Mouse (Mus musculus) hindbrain, postnatal 0 days (tissue): Measurements from ENCODE around the gene Brca2. TPM values are rescaled to one million over a fixed set of nuclear protein-coding genes. Genes with fewer than 3 reads are reported as not detected.
A peak's percentile ranks its signal among the peaks of the same experiment; 100 is the strongest.

Source experiments
- ATAC-seq: fragments of 200-750 bp; cut with Nextera tagmentation; 2 replicates; pipeline ENCODE4 v1.8.0; 2017; ENCODE audit warnings: mild to moderate bottlenecking, moderate TSS enrichment, moderate library complexity
- DNase-seq: peaks from one replicate; pipeline ENCODE4 v3.0.0-alpha.2; 2015; ENCODE audit warnings: low spot score
- H3K27ac ChIP-seq: fragments of 300-500 bp; sonication (generic); 2 replicates; pipeline ENCODE4 v1.5.1; 2014; ENCODE audit warnings: mild to moderate bottlenecking
- H3K27me3 ChIP-seq: fragments of 300-500 bp; sonication (generic); 2 replicates; pipeline ENCODE4 v1.6.1; 2014; ENCODE audit warnings: low read length, mixed read lengths; ENCODE audit not compliant: insufficient read depth
- H3K36me3 ChIP-seq: fragments of 300-500 bp; sonication (generic); 2 replicates; pipeline ENCODE4 v1.6.1; 2014; ENCODE audit warnings: low read length, mixed read lengths; ENCODE audit not compliant: insufficient read depth
- H3K4me1 ChIP-seq: fragments of 300-500 bp; sonication (generic); 2 replicates; pipeline ENCODE4 v1.6.1; 2014; ENCODE audit warnings: antibody characterized with exemption, low read length, mixed read lengths; ENCODE audit not compliant: insufficient read depth
- H3K4me2 ChIP-seq: fragments of 300-500 bp; sonication (generic); 2 replicates; pipeline ENCODE4 v1.6.1; 2014; ENCODE audit warnings: low read depth, mild to moderate bottlenecking, low read length, moderate library complexity, mixed read lengths
- H3K4me3 ChIP-seq: fragments of 300-500 bp; sonication (generic); 2 replicates; pipeline ENCODE4 v1.5.1; 2014; ENCODE audit warnings: low read length
- H3K9ac ChIP-seq: fragments of 300-500 bp; sonication (generic); replicated peaks from 2 replicates; pipeline ENCODE4 v1.6.1; 2014; ENCODE audit warnings: mild to moderate bottlenecking, low read length, moderate library complexity, mixed read lengths
- H3K9me3 ChIP-seq: fragments of 300-500 bp; sonication (generic); 2 replicates; pipeline ENCODE4 v1.6.1; 2016; ENCODE audit warnings: low read length, mixed read lengths
- CTCF ChIP-seq: IDR thresholded peaks from 2 replicates; pipeline ENCODE4 v1.5.1; 2016; ENCODE audit warnings: antibody characterized with exemption, control low read depth, low read depth
- WGBS: fragments of 180-500 bp; shearing (Covaris S2); extraction: QIAGEN DNeasy Blood & Tissue Kit; methylation state at CpG from one replicate; pipeline ENCODE4 v1.1.7; 2014; 5-methylcytosine and 5-hydroxymethylcytosine counted together
- polyA plus RNA-seq: library from polyadenylated mRNA; unstranded; fragments of >200 nt; fragmentation: Nextera tagmentation; extraction: Ambion mirVana; gene quantifications from 2 replicates; pipeline ENCODE4 v1.2.1, GENCODE M21; 2015
- total RNA-seq: library from RNA; depleted of rRNA; stranded (reverse); fragments of >200 nt; gene quantifications from 2 replicates; pipeline ENCODE4 v1.2.3, GENCODE M21; 2014

Gene Brca2
- total and polyA plus RNA-seq, 2 experiments from 2014 or later = 4.8 to 14.5 TPM

DNA sequence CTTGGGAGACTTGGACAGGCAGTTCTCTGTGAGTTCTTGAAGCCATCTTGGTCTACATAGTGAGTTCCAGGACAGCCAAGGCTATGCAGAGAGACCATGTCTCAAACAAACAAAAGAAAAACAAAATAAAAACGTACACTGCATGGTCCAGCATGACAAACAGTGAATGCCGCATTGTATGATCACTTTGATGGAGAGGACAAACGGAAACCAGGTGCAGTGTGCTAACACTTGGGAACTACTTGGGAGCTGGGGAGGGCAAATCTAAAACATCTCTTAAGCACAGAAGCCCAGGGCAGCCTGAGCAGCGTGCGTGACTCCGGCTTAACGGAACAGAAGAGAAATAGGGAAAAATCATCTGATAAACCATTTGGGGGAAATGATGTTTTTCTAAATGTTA, 74.7 kb downstream of the Brca2 start, which contains the start of gene N4bp2l1:
Gene N4bp2l1, minus strand, starts transcription at position 101 of the 400 bp plus-strand sequence.
- Histone ChIP-seq H3K4me1 (peaks cover 8% of the 10 kb centered on the region; the same call in 1 of the 2 replicates), H3K9me3 (no peaks in the 10 kb centered on the region), H3K9ac (no peak within 1 kb of the TSS), H3K27ac (no peak within 1 kb of the TSS), H3K4me2 (no peak within 1 kb of the TSS), H3K4me3 (no peak within 1 kb of the TSS), H3K27me3 (no peaks in the 10 kb centered on the region), H3K36me3 (no peaks in the 10 kb centered on the region)
- WGBS = 87% methylated on average over 7 of the region's 7 CpGs
- TF ChIP-seq CTCF = no peak
- ATAC-seq (no peak), DNase-seq (no peak)

DNA sequence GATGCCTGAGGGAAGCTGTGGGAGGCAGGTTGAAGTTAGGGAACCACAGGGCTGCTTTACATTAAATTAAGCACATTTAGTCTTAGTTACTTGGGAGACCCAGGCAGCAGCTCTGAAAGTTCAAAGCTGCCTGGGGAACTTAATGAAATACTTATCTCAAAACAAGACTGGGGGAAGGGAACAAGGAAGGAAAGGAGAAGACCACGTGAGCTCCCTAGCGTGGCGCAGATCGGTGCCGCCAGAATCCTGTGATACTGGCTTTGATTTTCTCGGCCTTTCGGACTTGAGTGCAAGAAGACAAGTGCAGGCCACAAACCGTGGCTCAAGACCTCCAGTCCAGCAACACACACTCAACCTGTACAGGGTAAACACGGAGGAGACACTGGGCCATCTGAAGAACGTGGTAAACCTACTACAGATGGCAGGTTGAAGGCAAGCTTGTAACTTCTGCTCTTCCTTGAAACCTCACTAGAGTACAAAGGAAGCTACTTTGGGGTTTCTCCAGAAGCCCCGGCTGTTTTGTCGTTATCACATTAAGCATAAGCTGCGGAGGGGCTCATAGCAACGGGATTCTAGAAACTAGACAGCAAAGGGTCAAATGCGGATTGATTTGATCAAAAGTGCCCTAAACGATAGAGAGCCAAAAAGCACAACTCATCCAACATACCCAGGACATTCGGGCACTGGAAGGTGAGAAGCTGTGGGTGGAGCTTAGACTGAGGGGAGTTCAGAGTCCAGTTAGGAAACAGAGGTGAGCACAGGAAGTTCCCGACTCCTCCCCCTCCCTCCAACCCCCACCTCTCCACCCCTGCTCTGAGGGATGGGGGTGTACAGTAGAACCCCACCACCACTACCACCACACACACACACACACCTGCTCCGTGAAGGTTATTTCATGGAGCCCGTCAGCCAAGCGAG, 76.0 kb downstream of the Brca2 start:
- H3K27me3 ChIP-seq = no peaks in the 10 kb centered on the region
- DNase-seq = no peak
- TF ChIP-seq CTCF = no peak
- no peak for ATAC-seq
- no peak overlapping the region for H3K27ac ChIP-seq
- no peak overlapping the region for H3K4me2 ChIP-seq
- no peaks in the 10 kb centered on the region for H3K9me3 ChIP-seq
- WGBS = 74% methylated on average over 21 of the region's 21 CpGs
- H3K4me1 ChIP-seq = peaks cover 8% of the 10 kb centered on the region; the same call in 1 of the 2 replicates
- H3K36me3 ChIP-seq = no peaks in the 10 kb centered on the region
- no peak overlapping the region for H3K9ac ChIP-seq
- H3K4me3 ChIP-seq = no peak overlapping the region

DNA sequence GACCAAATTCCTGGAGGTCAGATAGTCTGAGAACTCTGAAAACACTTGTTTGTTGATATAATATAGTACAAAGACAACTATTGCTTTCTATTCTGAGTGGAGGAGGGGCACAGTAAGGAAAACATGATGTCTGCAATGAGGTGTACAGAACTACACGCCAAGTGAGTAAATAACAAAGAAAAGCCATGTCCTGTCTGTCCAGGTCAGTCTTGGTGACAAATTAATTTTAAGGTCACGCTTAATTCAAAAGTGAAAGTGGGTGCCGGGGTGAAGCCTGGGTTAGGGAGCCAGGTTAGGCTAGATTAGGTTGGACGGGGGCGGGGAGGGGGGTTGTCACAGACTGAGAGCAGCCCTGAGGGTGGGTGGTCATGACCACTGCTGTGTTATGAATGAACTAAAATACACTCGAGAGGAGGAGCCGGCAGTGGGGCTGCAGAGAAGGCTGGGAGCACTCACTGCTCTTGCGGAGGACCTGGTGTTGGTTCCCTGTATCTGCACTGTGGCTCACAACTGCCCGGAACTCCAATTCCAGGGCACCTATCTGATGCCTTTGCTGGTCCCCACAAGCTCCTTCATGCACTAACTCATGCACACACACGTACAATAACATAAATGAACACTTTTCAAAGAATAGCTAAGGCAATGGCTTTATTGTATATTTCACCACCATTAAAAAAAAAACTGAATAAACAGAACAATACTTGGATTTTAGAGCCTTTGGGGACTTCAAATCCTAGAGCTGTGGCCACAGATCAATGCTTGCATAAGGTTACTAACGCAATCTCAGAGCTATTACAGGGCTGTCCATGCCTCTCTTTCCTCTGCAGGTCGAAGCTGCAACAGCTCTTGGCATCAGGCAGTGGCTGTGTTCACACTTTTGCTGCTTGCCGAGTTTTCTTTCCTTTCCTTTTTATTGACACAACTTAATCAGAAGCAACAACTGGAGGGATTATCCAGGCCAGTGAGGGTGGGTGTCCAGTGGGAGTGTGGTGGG, 77.2 kb downstream of the Brca2 start:
- TF ChIP-seq CTCF = no peak
- Histone ChIP-seq H3K36me3 (no peaks in the 10 kb centered on the region), H3K27me3 (no peaks in the 10 kb centered on the region), H3K9me3 (no peaks in the 10 kb centered on the region), H3K9ac (no peak overlapping the region), H3K27ac (no peak overlapping the region), H3K4me2 (no peak overlapping the region), H3K4me1 (peaks cover 8% of the 10 kb centered on the region; the same call in 1 of the 2 replicates), H3K4me3 (no peak overlapping the region)
- ATAC-seq (no peak), DNase-seq (no peak)
- WGBS = 65% methylated on average over 13 of the region's 13 CpGs

DNA sequence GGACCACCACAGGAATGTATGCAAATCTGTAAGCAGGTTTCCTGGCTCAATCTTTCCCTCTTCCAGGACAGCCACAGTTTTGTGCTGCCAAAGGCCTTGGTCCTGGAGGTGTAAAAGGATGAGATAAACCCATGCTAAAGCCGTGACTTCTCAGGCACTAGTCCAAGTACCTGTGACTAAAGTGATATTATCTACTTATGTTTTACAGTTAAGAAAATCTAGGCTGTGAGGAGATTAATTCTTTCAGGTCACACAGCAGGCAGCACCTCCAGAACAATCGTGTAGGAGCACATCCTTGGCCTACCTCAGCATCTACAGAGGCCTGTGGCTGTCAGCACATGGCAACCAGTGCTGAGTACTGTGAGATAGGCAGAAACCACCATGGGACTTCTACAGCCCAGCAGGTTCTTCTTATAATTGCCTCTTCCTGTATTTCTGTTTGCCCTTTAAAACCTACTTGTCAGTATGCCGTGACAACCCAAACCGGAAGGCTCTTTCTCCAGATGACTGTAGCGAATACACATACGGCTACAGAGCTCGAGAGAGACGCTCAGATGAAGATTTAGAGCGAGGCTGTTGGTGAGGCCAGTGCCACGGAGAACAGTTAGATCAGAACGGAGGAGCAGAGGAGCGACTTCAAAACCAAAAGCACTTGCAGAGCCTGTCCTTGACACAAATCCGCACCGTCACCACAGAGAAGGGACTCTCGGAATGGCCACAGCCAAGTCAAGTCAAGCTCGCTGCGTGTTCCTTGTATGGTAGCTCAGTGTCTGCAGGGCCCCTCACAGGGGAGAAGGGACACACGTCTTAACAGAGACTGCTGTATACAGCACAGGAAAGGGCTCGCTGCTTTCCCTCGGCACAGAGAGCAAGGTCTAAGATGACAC, 78.4 kb downstream of the Brca2 start:
- H3K27ac ChIP-seq = peak overlapping the region; percentile 67; the same call in 1 of the 2 replicates
- H3K27me3 ChIP-seq = no peaks in the 10 kb centered on the region
- H3K4me3 ChIP-seq = no peak overlapping the region
- no peaks in the 10 kb centered on the region for H3K9me3 ChIP-seq
- H3K36me3 ChIP-seq = no peaks in the 10 kb centered on the region
- H3K4me2 ChIP-seq = no peak overlapping the region
- H3K4me1 ChIP-seq = peaks cover 8% of the 10 kb centered on the region; the same call in 1 of the 2 replicates
- ATAC-seq = no peak; the same call in 1 of the 2 replicates
- TF ChIP-seq CTCF = no peak
- no peak for DNase-seq
- H3K9ac ChIP-seq = 0 out of 2 replicates have a peak overlapping the region, but pooled peaks have one; percentile 13
- 65% methylated on average over 20 of the region's 20 CpGs for WGBS

DNA sequence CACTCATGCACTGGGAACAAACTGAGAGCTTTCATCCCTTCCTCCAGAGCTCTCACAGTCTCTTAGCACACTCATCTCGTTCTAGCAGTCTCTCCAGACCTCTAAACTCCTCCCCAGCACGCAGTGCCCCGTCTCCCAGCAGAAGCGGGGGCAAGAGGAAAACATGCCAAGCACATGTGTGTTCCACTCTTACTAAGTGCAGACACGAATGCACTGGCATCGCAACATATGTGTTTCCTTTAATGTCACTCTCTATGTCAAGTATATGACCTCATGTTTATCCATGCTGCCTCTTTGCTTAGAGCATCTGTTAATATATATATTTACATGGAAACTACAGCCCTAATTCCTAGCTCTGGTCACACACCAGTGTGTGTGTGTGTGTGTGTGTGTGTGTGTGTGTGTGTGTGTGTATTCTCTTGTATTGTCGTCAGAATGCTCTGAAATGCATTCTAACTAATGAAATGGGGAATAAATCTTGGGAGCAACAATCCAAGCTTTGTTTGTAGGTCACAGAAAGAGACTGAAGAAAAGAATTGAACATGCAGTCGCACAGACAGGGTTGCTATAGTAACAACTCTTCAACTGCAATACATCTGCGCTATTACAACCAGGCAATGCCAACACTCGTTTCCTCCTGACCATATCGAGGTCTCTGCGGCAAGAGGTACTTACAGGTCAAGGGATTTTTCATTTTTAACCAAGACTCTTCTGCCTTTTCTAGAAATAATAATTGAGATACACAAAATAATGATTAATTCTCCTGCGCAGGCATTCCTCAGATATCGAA, 79.2 kb downstream of the Brca2 start:
- peak; percentile 86 for ATAC-seq

More for the DNA sequence above, 79.2 kb downstream of the Brca2 start:
- 42% methylated on average over 14 of the region's 14 CpGs for WGBS
- H3K27me3 ChIP-seq = no peaks in the 10 kb centered on the region
- DNase-seq = peak; percentile 66
- peak overlapping the region; percentile 67; the same call in 1 of the 2 replicates for H3K27ac ChIP-seq
- H3K9ac ChIP-seq = 0 out of 2 replicates have a peak overlapping the region, but pooled peaks have one; percentile 13
- no peak for TF ChIP-seq CTCF
- H3K4me2 ChIP-seq = no peak overlapping the region
- H3K36me3 ChIP-seq = peaks cover under 1% of the 10 kb centered on the region; the same call in 1 of the 2 replicates
- no peak overlapping the region for H3K4me3 ChIP-seq
- H3K4me1 ChIP-seq = peaks cover 8% of the 10 kb centered on the region; the same call in 1 of the 2 replicates
- no peaks in the 10 kb centered on the region for H3K9me3 ChIP-seq
